Mouse (Mus musculus) left cerebral cortex, adult 8-10 months (tissue): ENCODE data around the gene Dock9. TPM values are rescaled to one million over a fixed set of nuclear protein-coding genes. Genes with fewer than 3 reads are reported as not detected.

Experiments used
- DNase-seq, 2 experiments: peaks; one replicate each; pipeline ENCODE4 v3.0.0; 2022; ENCODE audit warnings: low spot score in 2 of 2
- total RNA-seq, 4 experiments: library from RNA; stranded (reverse); gene quantifications; 2 replicates each; pipeline ENCODE4 v1.2.4; 2022

Dock9 gene
- total RNA-seq, 4 experiments from 2014 or later: 80.7 to 83.1 (median 81.8) TPM

DNA sequence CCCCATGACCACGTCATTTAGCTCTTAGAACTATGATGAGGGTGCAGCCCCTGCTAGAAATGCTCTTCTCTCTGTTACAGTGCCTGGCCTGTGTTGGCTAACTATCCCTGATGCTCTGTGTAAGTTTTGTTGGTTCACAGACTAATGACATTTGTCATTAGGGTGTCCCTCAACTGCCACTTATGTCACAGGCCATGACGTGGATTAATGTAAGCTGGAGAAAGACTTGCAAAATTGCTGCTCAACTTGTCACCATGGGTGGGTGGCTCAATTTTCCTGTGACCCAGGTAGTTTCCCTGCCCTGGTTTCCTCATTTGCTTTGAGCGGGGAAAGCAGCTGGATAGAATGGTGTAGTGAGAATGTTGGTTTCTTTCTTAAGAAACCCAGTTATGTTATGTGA, 269.8 kb downstream of the Dock9 start:
- no peak for DNase-seq

DNA sequence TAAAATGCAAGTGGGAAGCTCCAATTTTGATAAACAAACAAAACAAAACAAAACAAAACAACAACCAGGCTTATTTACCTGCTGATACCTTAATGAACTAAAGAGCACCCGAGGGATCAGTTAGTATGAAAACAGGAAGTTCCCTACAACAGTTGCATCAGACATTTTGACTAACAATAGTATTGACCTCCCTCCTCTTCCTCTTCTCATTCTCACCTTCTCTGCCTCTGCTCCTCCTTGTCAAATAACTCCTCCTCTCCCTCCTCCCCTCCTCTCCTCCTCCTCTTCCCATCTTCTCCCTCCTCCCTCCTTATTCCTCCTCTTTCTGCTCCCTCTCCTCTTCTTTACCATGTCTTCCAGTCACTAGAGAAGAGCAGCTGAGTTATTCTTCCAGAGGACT, 270.4 kb downstream of the Dock9 start:
- no peak for DNase-seq

- DNase-seq: no peak
Measured at GRCm38 (mm10) chr14:121521709-121522108, 275.9 kb downstream of the Dock9 start.

- no peak for DNase-seq
Measured at GRCm38 (mm10) chr14:121516881-121517280, 280.8 kb downstream of the Dock9 start.

GRCm38 (mm10) chr14:121508929-121509328, 288.7 kb downstream of the Dock9 start:
- no peak for DNase-seq

- no peak for DNase-seq
Measured at GRCm38 (mm10) chr14:121506336-121506735, 291.3 kb downstream of the Dock9 start.

DNA sequence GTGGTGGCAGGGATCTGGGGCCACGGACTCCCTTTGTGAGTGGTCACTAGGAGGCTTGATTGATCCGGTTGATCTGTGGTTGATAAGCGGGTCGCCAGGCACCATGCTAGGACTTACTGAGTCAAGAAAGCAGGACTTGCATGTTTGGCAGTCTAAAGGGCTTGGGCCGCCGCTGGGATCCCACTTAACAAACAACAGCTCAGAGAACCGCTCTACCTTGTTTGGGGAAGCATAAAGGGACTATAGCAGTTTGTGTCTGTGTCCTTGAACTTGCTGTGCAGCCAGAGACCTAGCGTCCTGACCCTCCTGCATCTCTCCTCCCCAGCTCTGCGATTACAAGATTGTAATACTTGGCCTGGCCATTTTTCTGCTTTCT, 292.2 kb downstream of the Dock9 start:
- no peak for DNase-seq

DNA sequence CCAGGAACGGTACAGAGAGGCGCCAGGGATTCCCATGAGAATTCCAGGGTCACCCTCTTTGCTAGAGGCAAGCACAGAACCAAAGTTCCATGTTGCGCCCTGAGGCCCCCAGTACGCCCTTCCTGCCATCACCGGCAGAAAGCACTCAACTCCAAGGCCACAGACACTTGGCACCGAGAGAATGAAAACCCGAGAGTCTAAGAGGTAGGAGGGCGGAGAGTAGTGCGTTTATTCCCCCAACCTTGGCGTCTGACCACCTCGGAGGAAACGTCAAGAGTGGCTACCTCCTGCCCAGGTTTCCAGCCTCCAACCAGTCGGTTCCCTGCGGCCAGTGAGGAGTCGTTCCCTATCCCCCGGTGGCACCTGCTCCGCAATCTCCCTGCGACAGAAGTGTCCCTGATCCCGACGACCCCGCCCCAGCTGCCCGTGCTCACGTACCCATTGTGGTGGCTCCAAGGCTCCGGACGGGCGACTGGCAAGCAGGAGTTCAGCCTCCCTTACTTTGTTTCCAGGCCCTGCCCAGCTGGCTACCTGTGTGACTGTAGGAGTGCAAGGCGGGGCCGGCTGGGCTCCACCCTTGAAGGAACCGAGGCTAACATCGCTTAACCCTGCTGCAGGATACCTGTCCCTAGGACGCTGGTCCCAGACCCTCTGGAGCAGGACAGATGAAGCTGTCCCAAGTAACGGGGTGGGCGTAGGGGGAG, 292.7 kb downstream of the Dock9 start, which contains the start of gene Slc15a1:
TSS of gene Slc15a1 (minus strand) at position 472 of the 704 bp plus-strand sequence.
- DNase-seq: no peak

DNA sequence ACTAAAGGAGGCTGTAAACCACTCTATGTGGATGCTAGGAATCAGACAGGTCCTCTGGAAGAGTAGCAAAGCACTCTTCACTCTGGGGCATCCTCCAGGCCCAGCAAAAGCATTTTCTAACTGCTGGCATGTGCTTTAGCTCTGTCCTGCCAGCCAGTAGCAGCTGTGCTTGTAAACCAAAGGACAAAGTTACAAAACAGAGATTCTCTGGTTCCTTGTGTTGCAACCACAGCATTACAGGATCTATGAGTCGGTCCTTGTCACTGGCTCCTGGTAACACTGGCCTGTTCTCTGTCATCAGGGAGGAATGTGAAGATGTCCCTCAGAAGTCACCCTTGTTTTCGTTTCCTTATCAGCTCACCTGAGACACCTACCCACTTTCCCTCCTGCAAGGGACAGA, 297.1 kb downstream of the Dock9 start:
- DNase-seq: no peak

- no peak for DNase-seq
Measured at GRCm38 (mm10) chr14:121499769-121500168, 297.9 kb downstream of the Dock9 start.

DNA sequence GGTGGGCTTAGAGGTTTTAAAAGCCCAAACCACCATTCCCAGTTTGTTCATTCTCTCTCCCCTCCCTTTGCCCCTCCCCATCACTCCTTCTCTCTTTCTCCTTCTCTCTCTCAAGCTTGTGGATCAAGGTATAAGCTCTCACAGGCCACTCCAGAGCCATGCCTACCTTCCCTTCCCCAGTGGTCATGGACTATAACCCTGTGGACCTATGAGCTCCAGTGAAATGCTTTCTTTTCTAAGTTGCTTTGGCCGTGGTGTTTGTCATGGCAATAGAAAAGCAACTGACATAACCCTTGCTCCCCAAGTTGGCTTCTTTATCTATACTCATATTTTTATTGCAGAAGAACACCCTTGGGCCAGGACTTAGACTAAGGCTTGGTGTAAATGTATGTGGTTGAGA, 299.8 kb downstream of the Dock9 start:
- DNase-seq: no peak

DNA sequence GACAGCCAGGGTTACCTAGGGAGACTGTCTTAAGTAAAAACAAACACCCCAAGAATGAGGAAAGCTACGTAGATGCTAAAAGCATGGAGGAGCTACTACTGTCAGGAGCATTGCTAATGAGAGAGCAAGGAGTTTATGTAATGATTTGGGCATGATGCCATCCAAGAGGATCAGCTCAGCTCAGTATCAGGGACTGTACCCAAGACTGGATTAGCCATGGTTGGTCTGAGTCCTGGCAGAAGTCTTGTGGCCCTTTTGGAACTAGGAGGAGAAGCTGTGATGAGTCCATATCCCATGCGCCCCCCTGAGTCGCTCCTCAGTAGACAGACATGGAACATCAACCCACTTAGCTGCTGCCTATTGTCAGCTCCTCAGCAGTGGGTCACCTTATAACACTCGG, 301.9 kb downstream of the Dock9 start:
- no peak for DNase-seq

GRCm38 (mm10) chr14:121495120-121495519, 302.5 kb downstream of the Dock9 start:
- no peak for DNase-seq

DNA sequence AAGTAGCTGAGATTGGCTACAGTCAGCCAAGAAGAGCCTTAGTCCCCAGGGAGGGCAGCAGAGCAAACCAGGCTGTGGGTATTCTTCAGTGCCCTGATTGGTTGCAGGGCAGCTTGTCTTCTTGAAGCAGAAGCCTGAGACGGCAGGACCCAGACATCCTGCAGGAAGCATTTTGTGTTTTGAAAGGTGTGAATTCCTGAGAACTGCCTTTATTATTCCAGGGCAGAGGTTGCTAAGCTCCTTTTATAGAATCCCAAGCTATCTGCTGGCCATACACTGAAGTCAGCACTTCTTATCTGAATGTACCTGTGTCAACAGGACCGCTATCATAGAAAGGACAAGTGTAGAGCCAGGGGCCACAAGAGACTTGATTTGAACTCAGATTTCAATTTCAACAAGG, 303.4 kb downstream of the Dock9 start:
- no peak for DNase-seq

- DNase-seq: no peak
Measured at GRCm38 (mm10) chr14:121493712-121494111, 303.9 kb downstream of the Dock9 start.

GRCm38 (mm10) chr14:121492328-121492727, 305.3 kb downstream of the Dock9 start:
- DNase-seq: no peak

Other genes with a start within 250 kb of the Dock9 start
- 10 to 100 TPM; 32.5 to 38.1 (median 34.9) TPM for gene Ubac2, start 80.8 kb upstream of the Dock9 start, total RNA-seq
- not detected for gene Gpr18, start 117.9 kb upstream of the Dock9 start, total RNA-seq
- 1 to 10 TPM in 2 of 4 experiments, under 1 TPM in 2; 0.44 to 2.6 (median 1.2) TPM for gene Gpr183, start 167.4 kb upstream of the Dock9 start, total RNA-seq
- under 1 TPM in 1 of 4 experiments, not detected in 3; 0.44 TPM for gene Timm8a2, start 236.8 kb upstream of the Dock9 start, total RNA-seq